Mouse (Mus musculus) small intestine, adult 2 months (tissue): ENCODE results near the gene Cntnap1. TPM values are rescaled to one million over a fixed set of nuclear protein-coding genes. Genes with fewer than 3 reads are reported as not detected.
"Not testable (repeated sequence)": the region's sequence is repeated elsewhere in the genome, so short reads cannot be mapped to it uniquely, and the experiment has no call there.

Source experiments
- H3K27ac ChIP-seq: fragments of 200-500 bp; 2 replicates; pipeline ENCODE4 v1.5.1; 2012; ENCODE audit warnings: low read depth, low read length, control low read depth, inconsistent platforms; ENCODE audit not compliant: insufficient read depth
- H3K27me3 ChIP-seq: fragments of 200-500 bp; 2 replicates; pipeline ENCODE4 v1.6.1; 2012; ENCODE audit warnings: mild to moderate bottlenecking, moderate library complexity, low read length, inconsistent platforms; ENCODE audit not compliant: control insufficient read depth, insufficient read depth
- H3K36me3 ChIP-seq: fragments of 200-500 bp; 2 replicates; pipeline ENCODE4 v1.6.1; 2012; ENCODE audit warnings: mild to moderate bottlenecking, low read length, control low read depth, inconsistent platforms; ENCODE audit not compliant: control insufficient read depth, insufficient read depth
- H3K4me1 ChIP-seq: fragments of 200-500 bp; 2 replicates; pipeline ENCODE4 v1.6.1; 2012; ENCODE audit warnings: low read length, inconsistent platforms, mixed read lengths; ENCODE audit not compliant: control insufficient read depth, insufficient read depth, insufficient read length
- H3K4me3 ChIP-seq: fragments of 200-500 bp; 2 replicates; pipeline ENCODE4 v1.5.1; 2012; ENCODE audit warnings: low read depth, mild to moderate bottlenecking, control low read depth, inconsistent platforms, low read length, moderate library complexity
- CTCF ChIP-seq: fragments of 200-500 bp; IDR thresholded peaks from 2 replicates; pipeline ENCODE4 v1.5.1; 2012; ENCODE audit warnings: low read depth, mild to moderate bottlenecking, control low read depth, inconsistent platforms, low read length, moderate library complexity, mixed read lengths; ENCODE audit not compliant: insufficient replicate concordance, insufficient read length; ENCODE audit errors: extremely low read depth
- POLR2A ChIP-seq: fragments of 200-500 bp; IDR thresholded peaks from 2 replicates; pipeline ENCODE4 v1.6.1; 2012; ENCODE audit warnings: low read depth, mild to moderate bottlenecking, control low read depth, inconsistent platforms, low read length, moderate library complexity
- WGBS: fragments of 180-500 bp; shearing (Covaris S2); methylation state at CpG from one replicate; pipeline ENCODE4 v1.1.7; 2018; 5-methylcytosine and 5-hydroxymethylcytosine counted together
- polyA plus RNA-seq: library from polyadenylated mRNA; depleted of rRNA; stranded (reverse); fragments of >200 nt; gene quantifications from 2 replicates; pipeline ENCODE4 v1.2.3, GENCODE M21; 2012

The Cntnap1 gene
- polyA plus RNA-seq, 1 experiment = 2.8 TPM

DNA sequence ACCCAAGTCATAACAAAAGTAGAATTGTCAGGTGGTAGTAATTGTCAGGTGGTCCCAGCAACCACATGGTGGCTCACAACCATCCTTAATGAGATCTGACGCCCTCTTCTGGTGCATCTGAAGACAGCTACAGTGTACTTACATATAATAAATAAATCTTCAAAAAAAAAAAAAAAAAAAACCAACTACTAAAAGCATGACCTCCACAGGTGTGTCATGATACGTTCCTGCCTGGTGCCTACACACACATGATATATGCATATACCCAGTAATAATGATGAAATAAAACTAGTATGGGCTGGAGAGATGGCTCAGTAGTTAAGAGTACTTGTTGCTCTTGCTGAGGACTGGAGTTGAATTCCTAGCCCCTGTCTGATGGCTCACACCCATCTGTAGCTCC lies 19.3 kb upstream of the Cntnap1 start:
- no peaks in the 10 kb centered on the region for H3K27me3 ChIP-seq
- WGBS = 61% methylated on average over 2 of the region's 2 CpGs
- H3K27ac ChIP-seq = no peak overlapping the region
- H3K36me3 ChIP-seq = no peaks in the 10 kb centered on the region
- H3K4me1 ChIP-seq = peaks cover 9% of the 10 kb centered on the region
- no peak overlapping the region for H3K4me3 ChIP-seq
- TF ChIP-seq CTCF (no peak), POLR2A (no peak)

DNA sequence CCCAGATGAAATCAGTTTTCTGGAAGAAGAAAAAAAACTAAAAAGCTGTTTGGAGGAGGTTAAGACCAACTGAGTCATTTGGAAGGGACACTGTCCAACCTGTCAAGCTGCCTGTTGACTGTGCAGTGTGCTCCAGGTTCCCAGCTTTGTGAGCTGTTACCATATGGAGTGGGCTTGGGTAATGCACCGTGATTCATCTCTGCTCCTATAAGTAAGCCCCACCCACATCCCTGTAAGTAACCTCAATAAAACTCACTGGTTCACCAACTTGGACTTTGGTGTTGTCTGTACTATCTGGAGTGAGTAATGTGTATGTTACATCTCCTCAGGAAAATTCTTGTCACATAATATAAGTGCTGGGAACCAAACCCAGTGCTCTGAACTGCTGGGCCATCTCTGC lies 17.5 kb upstream of the Cntnap1 start:
- Histone ChIP-seq H3K27me3 (no peaks in the 10 kb centered on the region), H3K27ac (peak overlapping the region; percentile 69), H3K4me3 (no peak overlapping the region), H3K4me1 (peaks cover 10% of the 10 kb centered on the region), H3K36me3 (no peaks in the 10 kb centered on the region)
- WGBS = 38% methylated on average over 1 of the region's 1 CpGs
- TF ChIP-seq POLR2A (no peak), CTCF (no peak)

DNA sequence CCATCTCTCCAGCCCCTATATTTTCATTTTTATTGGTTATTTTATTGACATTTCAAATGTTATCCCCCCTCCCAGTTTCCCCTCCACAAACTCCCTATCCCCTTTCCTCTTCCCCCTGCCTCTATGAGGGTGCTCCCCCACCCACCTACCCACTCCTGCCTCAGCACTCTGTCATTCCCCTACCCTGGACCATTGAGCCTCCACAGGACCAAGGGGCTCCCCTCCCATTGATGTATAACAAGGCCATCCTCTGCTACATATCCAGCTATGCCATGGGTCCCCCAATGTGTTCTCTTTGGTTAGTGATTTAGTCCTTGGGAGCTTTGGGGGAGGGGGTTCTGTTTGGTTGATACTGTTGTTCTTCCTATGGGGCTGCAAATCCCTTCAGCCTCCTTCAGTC lies 15.7 kb upstream of the Cntnap1 start:
- no peak overlapping the region for H3K4me3 ChIP-seq
- H3K27me3 ChIP-seq = no peaks in the 10 kb centered on the region
- H3K36me3 ChIP-seq = no peaks in the 10 kb centered on the region
- H3K27ac ChIP-seq = no peak overlapping the region
- no peak for TF ChIP-seq CTCF
- TF ChIP-seq POLR2A = no peak
- H3K4me1 ChIP-seq = peaks cover 10% of the 10 kb centered on the region

- no peaks in the 10 kb centered on the region for H3K27me3 ChIP-seq
- TF ChIP-seq CTCF (no peak), POLR2A (no peak)
- H3K4me3 ChIP-seq = no peak overlapping the region
- H3K27ac ChIP-seq = no peak overlapping the region
- no peaks in the 10 kb centered on the region for H3K36me3 ChIP-seq
- 69% methylated on average over 6 of the region's 6 CpGs for WGBS
- peaks cover 10% of the 10 kb centered on the region for H3K4me1 ChIP-seq
These were observed 15.2 kb upstream of the Cntnap1 start for GRCm38 (mm10) chr11:101155151-101155550.

- H3K36me3 ChIP-seq = no peaks in the 10 kb centered on the region
- peaks cover 10% of the 10 kb centered on the region for H3K4me1 ChIP-seq
- 4% methylated on average over 36 of the region's 36 CpGs for WGBS
- TF ChIP-seq CTCF (no peak), POLR2A (no peak)
- peak within 1 kb of the TSS; percentile 70 for H3K4me3 ChIP-seq
- peak within 1 kb of the TSS; percentile 29 for H3K27ac ChIP-seq
- H3K27me3 ChIP-seq = no peaks in the 10 kb centered on the region
These were observed 14.5 kb upstream of the Cntnap1 start, which contains the start of gene Tubg2 for GRCm38 (mm10) chr11:101155728-101156371. Gene Tubg2, plus strand, starts transcription at chr11:101155907.

GRCm38 (mm10) chr11:101160151-101160550 lies 10.2 kb upstream of the Cntnap1 start:
- WGBS = 78% methylated on average over 10 of the region's 10 CpGs
- Histone ChIP-seq H3K36me3 (peaks cover 35% of the 10 kb centered on the region), H3K4me1 (peaks cover 32% of the 10 kb centered on the region)
- not testable (repeated sequence) for H3K4me3 ChIP-seq, H3K27me3 ChIP-seq, H3K27ac ChIP-seq

DNA sequence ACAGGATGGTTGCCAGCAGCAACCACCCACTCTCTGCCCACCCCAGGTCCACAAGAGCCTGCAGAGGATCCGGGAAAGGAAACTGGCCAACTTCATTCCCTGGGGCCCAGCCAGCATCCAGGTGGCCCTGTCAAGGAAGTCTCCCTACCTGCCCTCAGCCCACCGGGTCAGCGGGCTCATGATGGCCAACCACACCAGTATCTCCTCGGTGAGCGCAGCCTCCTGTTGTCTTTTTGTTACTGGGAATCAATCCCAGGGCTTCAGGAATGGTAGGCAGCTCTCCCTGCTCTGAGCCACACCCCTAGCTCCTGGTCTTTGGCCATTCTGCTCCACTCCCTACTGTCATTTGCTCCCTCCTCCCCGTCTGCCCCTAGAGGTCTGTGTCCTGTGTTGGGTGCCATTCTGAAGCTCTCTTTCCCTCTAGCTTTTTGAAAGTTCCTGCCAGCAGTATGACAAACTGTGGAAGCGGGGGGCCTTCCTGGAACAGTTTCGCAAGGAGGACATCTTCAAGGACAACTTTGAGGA lies 9.3 kb upstream of the Cntnap1 start:
- not testable (repeated sequence) for H3K4me3 ChIP-seq, H3K27me3 ChIP-seq, H3K27ac ChIP-seq
- 75% methylated on average over 8 of the region's 8 CpGs for WGBS
- Histone ChIP-seq H3K4me1 (peaks cover 27% of the 10 kb centered on the region), H3K36me3 (peaks cover 40% of the 10 kb centered on the region)
- peak; percentile 6; the same call in 1 of the 2 replicates for TF ChIP-seq CTCF
